In genomic region chr8:12345881-12346280, GRCm38 (mm10) we compare ENCODE assay signal across 28 mouse cellular contexts. TPM values are rescaled to one million over a fixed set of nuclear protein-coding genes. Genes with fewer than 3 reads are reported as not detected.
A peak's percentile ranks its signal among the peaks of the same experiment; 100 is the strongest.
DNase-seq lines count a peak whose midpoint lies in the region; ATAC-seq lines count a peak whose summit lies in the region.
"Had no signal": no experiment of that assay in that cellular context is flagged by ENCODE, and none has a peak within 500 bp of the region (broad histone marks: within the 10 kb centered on the region; RNA-seq: fewer than 3 reads in every experiment).

No protein-coding gene starts in this region.

- no peaks in the 10 kb centered on the region for H3K4me1 ChIP-seq in liver, embryonic 12.5 days
- H3K4me1 ChIP-seq: heart, embryonic 12.5 days had no signal

- H3K27me3 ChIP-seq in liver, embryonic 12.5 days (replicated peaks): no peaks in the 10 kb centered on the region
- H3K27me3 ChIP-seq: heart, embryonic 12.5 days had no signal

- ATAC-seq in liver, embryonic 12.5 days: no peak
- ATAC-seq: activated CD4-positive, CD25-positive, alpha-beta regulatory T cell, adult 4 months; CD4-positive, CD25-positive, alpha-beta regulatory T cell, adult 4 months; Patski had no signal

- H3K27ac ChIP-seq in liver, embryonic 12.5 days: no peak overlapping the region
- H3K27ac ChIP-seq: heart, embryonic 15.5 days; hindbrain, embryonic 14.5 days had no signal

- no peaks in the 10 kb centered on the region for H3K9me3 ChIP-seq in liver, embryonic 12.5 days (replicated peaks)
- H3K9me3 ChIP-seq: heart, embryonic 12.5 days; heart, embryonic 15.5 days had no signal

- no peaks in the 10 kb centered on the region for H3K36me3 ChIP-seq in liver, embryonic 12.5 days
- H3K36me3 ChIP-seq: heart, embryonic 12.5 days; heart, embryonic 15.5 days had no signal

- H3K4me3 ChIP-seq in liver, embryonic 12.5 days: no peak overlapping the region
- H3K4me3 ChIP-seq: heart, embryonic 12.5 days; heart, embryonic 15.5 days had no signal

- H3K4me2 ChIP-seq in liver, embryonic 12.5 days: no peak overlapping the region
- H3K4me2 ChIP-seq: heart, embryonic 12.5 days; heart, embryonic 15.5 days; hindbrain, embryonic 14.5 days had no signal

- no peak overlapping the region for H3K9ac ChIP-seq in liver, embryonic 12.5 days
- H3K9ac ChIP-seq: forebrain, postnatal 0 days; heart, embryonic 12.5 days; heart, embryonic 15.5 days; hindbrain, embryonic 14.5 days had no signal

- WGBS in liver, embryonic 12.5 days (ENCODE audit: insufficient replicate concordance): 53% methylated on average over 4 of the region's 4 CpGs

- peak; percentile 26 for DNase-seq in lung, postnatal 10 days
- DNase-seq in lung, postnatal 36 days: no peak
- DNase-seq in R1 (ENCODE audit: low read depth, low spot score): peak; percentile 75
- DNase-seq in embryo, embryonic 10.5 days (ENCODE audit: low spot score): peak; percentile 43
- no peak for DNase-seq in Muller cell, postnatal 12 days (ENCODE audit: inconsistent ontology term)
- DNase-seq: adrenal gland, adult 8-10 months; adrenal gland, postnatal 25 days; cerebellum, adult 11-12 months; cerebellum, adult 8-10 months; cerebellum, postnatal 10 days; cerebellum, postnatal 36 days; forebrain, postnatal 0 days; gastrocnemius, postnatal 25 days; heart, adult 18-20 months; heart, postnatal 10 days; heart, postnatal 36 days; kidney, adult 11 months had no signal

RNA-seq across cellular contexts. Expression of gene Sox1, which starts 49.2 kb away (rescaled TPM):
- not detected in 2 replicates for polyA plus RNA-seq in liver, embryonic 12.5 days (2016; fragmentation: Nextera tagmentation; extraction: Ambion mirVana)
- polyA plus RNA-seq: activated CD4-positive, CD25-positive, alpha-beta regulatory T cell, adult 4 months; C2C12; CD4-positive, CD25-positive, alpha-beta regulatory T cell, adult 4 months; embryonic facial prominence, embryonic 14.5 days; gonadal fat pad, adult 2 months; heart, embryonic 12.5 days; heart, embryonic 15.5 days; intestine, embryonic 14.5 days; Patski had no signal

Comparison
In these comparisons a context has a peak if more than half of its experiments do, and no peak if none do; other contexts are left out.
1. DNase-seq: peak in lung, postnatal 10 days (single experiment), R1 (single experiment) and embryo, embryonic 10.5 days (single experiment); none in lung, postnatal 36 days (single experiment) and Muller cell, postnatal 12 days (single experiment).